Mouse (Mus musculus): Measurements from ENCODE around the gene Lzts2. TPM values are rescaled to one million over a fixed set of nuclear protein-coding genes. Genes with fewer than 3 reads are reported as not detected.

The Lzts2 gene
- polyA plus RNA-seq, 1 experiment: 39.2 TPM

- no peak for TF ChIP-seq GATA1 (IDR thresholded peaks at IDR 0.05; ENCODE audit: low read length)
Observed at GRCm38 (mm10) chr19:44989567-44990495, 24.4 kb upstream of the Lzts2 start.

DNA sequence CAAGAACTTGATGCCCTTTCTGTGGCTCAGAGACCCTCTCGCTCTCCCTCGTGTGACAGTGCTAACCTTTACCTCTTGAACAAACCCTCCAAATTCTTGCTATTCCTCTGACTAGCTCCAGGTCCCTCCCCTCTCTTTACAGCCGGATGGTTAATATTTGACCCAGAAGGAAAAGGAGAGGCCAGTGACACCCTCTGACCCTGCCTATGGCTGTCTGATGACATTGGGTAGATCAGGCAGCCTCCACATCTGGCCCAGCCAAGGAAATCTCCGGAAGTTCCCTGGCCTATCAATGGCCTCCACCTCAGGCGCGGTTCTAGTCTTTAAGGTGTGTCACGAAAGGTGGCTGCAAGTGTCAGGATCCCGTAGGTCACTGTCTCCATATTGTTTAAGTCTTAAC is 23.2 kb upstream of the Lzts2 start:
- TF ChIP-seq GATA1 (IDR thresholded peaks at IDR 0.05; ENCODE audit: low read length): no peak

- TF ChIP-seq GATA1 (IDR thresholded peaks at IDR 0.05; ENCODE audit: low read length): no peak
Observed at GRCm38 (mm10) chr19:44992246-44992645, 22.0 kb upstream of the Lzts2 start.

DNA sequence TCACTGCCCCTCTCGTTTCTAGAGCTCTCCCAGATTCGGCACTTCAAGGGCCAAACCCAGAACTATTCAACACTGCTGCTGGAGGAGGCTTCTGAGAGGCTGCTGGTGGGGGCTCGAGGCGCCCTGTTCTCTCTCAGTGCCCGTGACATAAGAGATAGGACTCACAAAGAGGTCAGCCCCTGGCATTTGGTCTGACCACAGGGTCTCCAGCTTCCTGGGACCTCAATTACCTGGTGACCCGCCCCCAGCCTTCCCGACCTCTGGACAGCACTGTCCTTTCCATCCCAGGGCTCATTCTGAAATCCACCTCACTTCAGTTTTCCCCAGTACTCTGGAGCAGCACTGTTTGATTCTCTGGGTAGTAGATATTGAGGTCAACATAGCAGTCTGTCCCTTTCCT is 21.5 kb upstream of the Lzts2 start:
- TF ChIP-seq GATA1 (IDR thresholded peaks at IDR 0.05; ENCODE audit: low read length): no peak

DNA sequence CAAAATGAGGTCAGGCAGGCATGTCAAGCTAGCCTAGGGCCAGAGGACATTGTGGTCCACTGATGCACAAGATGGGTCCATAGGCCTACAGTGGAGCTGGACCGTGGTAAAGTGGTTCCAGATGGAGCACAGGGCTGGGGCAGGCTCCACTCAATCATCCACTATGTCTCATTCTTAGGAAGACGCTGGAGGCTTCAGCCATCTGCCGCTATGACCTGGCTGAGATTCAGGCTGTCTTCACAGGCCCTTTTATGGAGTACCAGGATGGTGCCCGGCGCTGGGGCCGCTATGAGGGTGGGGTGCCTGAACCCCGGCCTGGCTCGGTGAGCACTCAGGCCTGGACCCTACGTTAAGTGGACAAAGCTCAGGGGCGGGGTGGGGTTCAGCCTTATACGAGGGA is 16.4 kb upstream of the Lzts2 start:
- no peak for TF ChIP-seq GATA1 (IDR thresholded peaks at IDR 0.05; ENCODE audit: low read length)

GRCm38 (mm10) chr19:44999647-45000046 is 14.6 kb upstream of the Lzts2 start:
- no peak for TF ChIP-seq GATA1 (IDR thresholded peaks at IDR 0.05; ENCODE audit: low read length)

DNA sequence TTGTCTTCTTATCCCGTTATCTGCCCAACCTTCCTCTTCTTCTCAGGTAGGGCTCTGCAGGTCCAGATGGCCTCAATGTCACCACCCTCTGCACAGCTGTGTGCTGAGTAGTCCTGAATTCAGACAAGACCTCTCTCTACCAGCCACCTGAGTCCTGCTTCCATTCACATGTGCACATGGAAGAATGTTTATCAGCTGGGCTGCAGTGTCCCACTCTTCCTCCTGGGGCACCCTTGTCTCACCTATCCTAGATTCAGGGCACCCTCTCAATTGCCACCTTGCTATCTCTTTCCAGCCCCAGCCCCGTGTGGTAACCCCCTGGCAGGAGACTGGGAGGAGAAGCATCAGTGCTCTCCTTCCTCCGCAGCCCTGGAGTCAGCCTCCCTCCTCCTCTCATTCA is 11.9 kb upstream of the Lzts2 start:
- no peak for TF ChIP-seq GATA1 (IDR thresholded peaks at IDR 0.05; ENCODE audit: low read length)

GRCm38 (mm10) chr19:45003740-45004516 is 10.3 kb upstream of the Lzts2 start:
- no peak for TF ChIP-seq GATA1 (IDR thresholded peaks at IDR 0.05; ENCODE audit: low read length)

- TF ChIP-seq GATA1 (IDR thresholded peaks at IDR 0.05; ENCODE audit: low read length): no peak
Observed at GRCm38 (mm10) chr19:45005444-45005843, 8.8 kb upstream of the Lzts2 start, which contains the start of gene Twnk. Gene Twnk, plus strand, starts transcription at chr19:45005663.

- no peak for TF ChIP-seq GATA1 (IDR thresholded peaks at IDR 0.05; ENCODE audit: low read length)
Observed at GRCm38 (mm10) chr19:45005957-45006712, 8.1 kb upstream of the Lzts2 start, which contains the start of gene Mrpl43. Gene Mrpl43, minus strand, starts transcription at chr19:45006442.

GRCm38 (mm10) chr19:45007021-45007420 is 7.2 kb upstream of the Lzts2 start:
- no peak for TF ChIP-seq GATA1 (IDR thresholded peaks at IDR 0.05; ENCODE audit: low read length)

- TF ChIP-seq GATA1 (IDR thresholded peaks at IDR 0.05; ENCODE audit: low read length): no peak
Observed at GRCm38 (mm10) chr19:45007425-45008191, 6.6 kb upstream of the Lzts2 start.

- TF ChIP-seq GATA1 (IDR thresholded peaks at IDR 0.05; ENCODE audit: low read length): no peak
Observed at GRCm38 (mm10) chr19:45010646-45011045, 3.6 kb upstream of the Lzts2 start.

GRCm38 (mm10) chr19:45012219-45012618 is 2.0 kb upstream of the Lzts2 start:
- no peak for TF ChIP-seq GATA1 (IDR thresholded peaks at IDR 0.05; ENCODE audit: low read length)

- no peak for TF ChIP-seq GATA1 (IDR thresholded peaks at IDR 0.05; ENCODE audit: low read length)
Observed at GRCm38 (mm10) chr19:45012636-45013035, 1.6 kb upstream of the Lzts2 start.

All from G1E-ER4 (cell line).